Mouse (Mus musculus): ENCODE measurements around the gene Dek. TPM values are rescaled to one million over a fixed set of nuclear protein-coding genes. Genes with fewer than 3 reads are reported as not detected.

Gene Dek
- polyA plus RNA-seq, 1 experiment from 2014 or later = 146 TPM

DNA sequence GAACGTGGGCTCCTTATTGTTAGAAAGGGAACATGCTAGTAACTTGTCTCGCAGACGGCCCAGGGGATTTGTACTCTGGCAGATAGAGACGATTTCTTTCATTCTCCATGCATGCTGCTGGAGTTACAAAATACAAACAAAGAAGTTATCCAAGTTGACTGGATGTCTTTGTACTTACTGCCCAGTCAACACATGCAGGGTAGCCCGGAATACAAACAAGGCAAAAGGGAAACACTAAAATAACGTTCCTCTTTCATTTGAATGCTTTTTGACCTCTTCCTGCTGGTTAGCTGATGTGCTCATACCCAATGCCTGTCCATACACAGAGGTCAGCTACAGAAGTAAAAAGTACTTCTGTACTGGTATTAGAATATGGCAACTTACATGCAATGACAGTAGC, 68.1 kb downstream of the Dek start:
- POLR2A ChIA-PET = no interaction called here
- no peak for ATAC-seq
- CTCF ChIA-PET = no interaction called here
- no peaks in the 10 kb centered on the region for H3K27me3 ChIP-seq
- TF ChIP-seq CTCF (IDR thresholded peaks at IDR 0.05) = no peak
- in situ Hi-C loops (cut with MboI; ENCODE audit: low pct_unique_long_range_greater_than_20kb) = no loop called here
- DNase-seq (ENCODE audit: low read depth, low spot score) = no peak

Other genes starting within 250 kb of the Dek start
- 38.7 TPM for gene Kif13a, start 176.3 kb downstream of the Dek start, polyA plus RNA-seq (2021)
- 0.94 TPM for gene Nhlrc1, start 91.4 kb downstream of the Dek start, polyA plus RNA-seq (2021)
- gene Kdm1b, start 62.7 kb downstream of the Dek start, polyA plus RNA-seq (2021) = 12.6 TPM
- 18.1 TPM for gene Tpmt, start 61.5 kb downstream of the Dek start, polyA plus RNA-seq (2021)
- 4.1 TPM for gene Rnf144b, start 16.5 kb upstream of the Dek start, polyA plus RNA-seq (2021)

All from Patski (cell line).